Mouse (Mus musculus): Measurements from ENCODE around the gene Rin1. TPM values are rescaled to one million over a fixed set of nuclear protein-coding genes. Genes with fewer than 3 reads are reported as not detected.

The Rin1 gene
- total RNA-seq, 4 experiments from 2014 or later: 0.47 to 1.0 (median 0.75) TPM

- DNase-seq (ENCODE audit: low spot score in 2 of 2): peak; percentile 78 to 79
These were observed 9.3 kb upstream of the Rin1 start, which contains the start of gene Brms1 for GRCm38 (mm10) chr19:5040862-5041523. Gene Brms1 (plus strand): TSS chr19:5041354.

- DNase-seq (ENCODE audit: low spot score in 2 of 2): no peak
These were observed 8.7 kb upstream of the Rin1 start for GRCm38 (mm10) chr19:5041588-5041987.

- DNase-seq (ENCODE audit: low spot score in 2 of 2): no peak
These were observed 4.8 kb upstream of the Rin1 start for GRCm38 (mm10) chr19:5045531-5045930.

GRCm38 (mm10) chr19:5048138-5049056 lies 1.9 kb upstream of the Rin1 start:
- DNase-seq (ENCODE audit: low spot score in 2 of 2): no peak

GRCm38 (mm10) chr19:5049325-5049724 lies 956 bp upstream of the Rin1 start:
- DNase-seq (ENCODE audit: low spot score in 2 of 2): no peak

- DNase-seq (ENCODE audit: low spot score in 2 of 2): no peak
These were observed 750 bp downstream of the Rin1 start for GRCm38 (mm10) chr19:5051031-5051430.

- DNase-seq (ENCODE audit: low spot score in 2 of 2): no peak
These were observed 1.2 kb downstream of the Rin1 start for GRCm38 (mm10) chr19:5051515-5051914.

GRCm38 (mm10) chr19:5052166-5052822 lies 2.0 kb downstream of the Rin1 start:
- no peak for DNase-seq (ENCODE audit: low spot score in 2 of 2)

GRCm38 (mm10) chr19:5052853-5053252 lies 2.6 kb downstream of the Rin1 start:
- DNase-seq (ENCODE audit: low spot score in 2 of 2): no peak

- DNase-seq (ENCODE audit: low spot score in 2 of 2): no peak
These were observed 3.6 kb downstream of the Rin1 start for GRCm38 (mm10) chr19:5053909-5054308.

GRCm38 (mm10) chr19:5056251-5056650 lies 6.0 kb downstream of the Rin1 start:
- DNase-seq (ENCODE audit: low spot score in 2 of 2): no peak

- DNase-seq (ENCODE audit: low spot score in 2 of 2): no peak
These were observed 7.8 kb downstream of the Rin1 start for GRCm38 (mm10) chr19:5057876-5058775.

- no peak for DNase-seq (ENCODE audit: low spot score in 2 of 2)
These were observed 8.8 kb downstream of the Rin1 start for GRCm38 (mm10) chr19:5058801-5059771.

- no peak for DNase-seq (ENCODE audit: low spot score in 2 of 2)
These were observed 10.4 kb downstream of the Rin1 start for GRCm38 (mm10) chr19:5060365-5061330.

- DNase-seq (ENCODE audit: low spot score in 2 of 2): no peak
These were observed 11.8 kb downstream of the Rin1 start for GRCm38 (mm10) chr19:5062041-5062440.

GRCm38 (mm10) chr19:5062446-5062845 lies 12.2 kb downstream of the Rin1 start:
- peak in 1 of 2 experiments; percentile 62 for DNase-seq (ENCODE audit: low spot score in 2 of 2)

GRCm38 (mm10) chr19:5065104-5065503 lies 14.8 kb downstream of the Rin1 start:
- DNase-seq (ENCODE audit: low spot score in 2 of 2): peak in 1 of 2 experiments; percentile 57

- DNase-seq (ENCODE audit: low spot score in 2 of 2): no peak
These were observed 16.9 kb downstream of the Rin1 start for GRCm38 (mm10) chr19:5067040-5067799.
